Mouse (Mus musculus) gastrocnemius, postnatal 14 days (tissue): ENCODE results near the gene Rmnd5a. TPM values are rescaled to one million over a fixed set of nuclear protein-coding genes. Genes with fewer than 3 reads are reported as not detected.
A peak's percentile ranks its signal among the peaks of the same experiment; 100 is the strongest.

ENCODE experiments used
- DNase-seq: peaks from one replicate; pipeline ENCODE4 v3.0.0; 2021; ENCODE audit warnings: mixed read lengths
- intact Hi-C: fragments of 180-260 bp; cut with DNase I; formaldehyde crosslinking; loops from one replicate; pipeline ENCODE4 v1.15.1; 2025; ENCODE audit warnings: low total_unique reads
- total RNA-seq, 2 experiments: library from RNA; stranded (reverse); gene quantifications; 2 replicates each; pipeline ENCODE4 v1.2.3; 2021

The Rmnd5a gene
- total RNA-seq, 2 experiments from 2014 or later, result 58.8 to 64.5 TPM

- intact Hi-C loops, result no loop called here
- no peak for DNase-seq
These were observed 12.4 kb upstream of the Rmnd5a start for GRCm38 (mm10) chr6:71452792-71453191.

GRCm38 (mm10) chr6:71445560-71445959, 5.1 kb upstream of the Rmnd5a start:
- intact Hi-C loops, result loop anchor here (5.0 kb wide), 1 partner anchor 37 kb away; no protein-coding TSS in a partner anchor
- DNase-seq, result no peak

DNA sequence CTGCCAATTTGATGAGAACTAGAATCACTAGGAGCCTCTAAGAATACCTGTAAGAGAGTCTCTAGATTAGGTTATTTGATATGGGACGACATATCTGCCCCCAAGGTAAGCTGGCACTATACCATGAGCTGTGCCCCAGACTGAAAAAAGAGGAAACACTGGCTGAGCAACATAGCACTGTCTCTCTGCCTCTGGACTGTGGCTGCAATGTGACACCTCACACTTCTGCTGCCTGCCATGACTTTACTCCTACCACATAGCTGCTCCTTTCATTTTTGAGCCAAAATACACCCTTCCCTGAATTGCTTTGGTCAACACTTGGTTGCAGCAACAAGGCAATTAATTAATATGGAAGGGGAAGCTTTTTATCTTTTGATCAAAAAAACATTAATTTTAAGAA, 4.3 kb upstream of the Rmnd5a start:
- intact Hi-C loops, result loop anchor here (5.0 kb wide), 1 partner anchor 38 kb away; no protein-coding TSS in a partner anchor
- DNase-seq, result no peak

DNA sequence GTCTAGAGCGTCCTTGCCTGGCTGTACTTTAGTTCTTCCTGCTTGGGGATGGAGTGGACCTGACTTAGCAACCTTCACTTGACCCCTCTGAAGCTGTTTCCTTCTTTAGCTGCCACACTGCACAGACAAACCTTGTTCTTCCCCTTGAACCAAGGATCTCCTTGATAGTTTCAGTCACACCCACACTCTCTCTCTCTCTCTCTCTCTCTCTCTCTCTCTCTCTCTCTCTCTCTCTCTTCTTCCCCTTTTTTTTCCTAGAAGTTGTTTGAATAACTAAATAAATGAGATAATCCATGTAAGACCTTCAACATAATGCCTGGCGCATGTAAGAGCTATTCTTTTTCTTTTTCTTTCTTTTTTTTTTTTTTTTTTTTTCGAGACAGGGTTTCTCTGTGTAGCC, 1.7 kb upstream of the Rmnd5a start:
- no peak for DNase-seq
- intact Hi-C loops, result no loop called here

DNA sequence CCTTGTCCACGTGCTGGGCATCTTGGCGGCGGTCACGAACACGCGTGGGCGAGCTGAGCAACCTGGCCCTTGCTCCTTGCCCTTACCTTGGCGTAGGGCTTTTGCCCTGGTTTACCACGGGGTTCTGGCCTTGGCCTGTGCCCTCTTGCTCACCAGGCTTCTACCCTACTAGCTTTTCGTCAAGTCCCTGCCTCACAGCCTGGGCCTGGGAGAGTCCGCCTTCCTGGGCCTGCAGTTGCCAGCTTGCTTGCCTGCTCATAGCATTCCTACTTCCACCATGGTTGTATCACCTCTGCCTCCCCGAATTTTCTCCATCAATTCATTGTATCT, 779 bp upstream of the Rmnd5a start:
- intact Hi-C loops, result no loop called here
- DNase-seq, result no peak

- no peak for DNase-seq
- intact Hi-C loops, result no loop called here
These were observed 283 bp downstream of the Rmnd5a start for GRCm38 (mm10) chr6:71440217-71440491.

- intact Hi-C loops, result no loop called here
- peak; percentile 55 for DNase-seq
These were observed 776 bp downstream of the Rmnd5a start for GRCm38 (mm10) chr6:71439506-71440216.

GRCm38 (mm10) chr6:71438070-71438469, 2.4 kb downstream of the Rmnd5a start:
- intact Hi-C loops, result no loop called here
- DNase-seq, result no peak

DNA sequence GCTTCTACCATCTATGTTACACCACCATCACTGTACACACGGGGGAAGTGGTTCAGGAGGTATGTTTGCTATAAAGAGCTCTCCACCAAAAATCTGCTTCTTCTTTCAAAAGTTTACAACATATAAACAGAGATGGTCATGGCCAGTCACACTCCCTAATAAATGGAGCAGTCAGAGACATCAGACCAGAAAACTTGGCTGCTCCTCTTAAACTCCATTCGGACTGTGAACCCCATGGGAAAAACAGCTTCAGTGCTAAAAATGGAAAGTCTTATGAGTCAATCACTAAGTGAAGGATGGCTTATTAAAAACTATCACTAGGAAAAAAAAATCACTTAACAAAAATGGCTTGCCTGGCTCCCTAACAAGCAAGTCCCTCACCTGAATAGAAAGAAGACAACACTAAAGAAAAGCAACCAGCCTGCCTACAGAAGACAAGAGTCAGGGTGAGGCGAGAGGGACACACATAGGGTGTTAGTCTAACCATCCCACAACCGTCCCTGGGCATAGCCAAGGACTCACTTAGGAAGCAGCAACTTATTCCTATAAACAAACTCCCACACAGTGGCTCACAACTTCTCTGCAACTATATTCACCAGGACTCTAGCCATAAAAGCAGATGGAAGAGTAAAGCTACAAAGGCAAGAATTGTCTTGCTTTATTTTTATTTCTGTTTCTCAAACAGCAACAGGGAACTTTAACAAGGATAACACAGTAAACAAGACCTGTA, 12.3 kb downstream of the Rmnd5a start:
- intact Hi-C loops, result no loop called here
- DNase-seq, result no peak

DNA sequence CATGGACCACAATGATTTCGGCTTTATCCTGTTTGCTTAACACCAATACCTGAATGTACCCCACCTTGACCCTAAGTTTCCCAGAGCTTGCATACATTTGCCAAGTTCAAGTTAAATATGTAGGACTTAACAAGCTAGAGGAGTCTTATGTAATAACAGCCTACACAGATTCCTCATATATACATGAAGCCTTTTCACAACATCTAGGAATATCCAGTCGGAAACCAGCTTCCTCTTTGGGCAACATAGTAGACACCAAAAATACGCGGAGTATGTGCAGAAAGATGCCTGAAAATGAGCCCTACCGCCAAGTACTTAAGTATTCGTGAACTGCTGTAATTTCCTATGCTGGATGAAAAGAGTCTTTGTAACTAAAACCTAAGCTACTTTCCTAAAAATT, 14.8 kb downstream of the Rmnd5a start:
- intact Hi-C loops, result no loop called here

GRCm38 (mm10) chr6:71423116-71423515, 17.3 kb downstream of the Rmnd5a start:
- intact Hi-C loops, result no loop called here
- no peak for DNase-seq

More for the DNA sequence above, 14.8 kb downstream of the Rmnd5a start:
- DNase-seq, result no peak

GRCm38 (mm10) chr6:71422162-71422561, 18.3 kb downstream of the Rmnd5a start:
- DNase-seq, result no peak
- intact Hi-C loops, result no loop called here

DNA sequence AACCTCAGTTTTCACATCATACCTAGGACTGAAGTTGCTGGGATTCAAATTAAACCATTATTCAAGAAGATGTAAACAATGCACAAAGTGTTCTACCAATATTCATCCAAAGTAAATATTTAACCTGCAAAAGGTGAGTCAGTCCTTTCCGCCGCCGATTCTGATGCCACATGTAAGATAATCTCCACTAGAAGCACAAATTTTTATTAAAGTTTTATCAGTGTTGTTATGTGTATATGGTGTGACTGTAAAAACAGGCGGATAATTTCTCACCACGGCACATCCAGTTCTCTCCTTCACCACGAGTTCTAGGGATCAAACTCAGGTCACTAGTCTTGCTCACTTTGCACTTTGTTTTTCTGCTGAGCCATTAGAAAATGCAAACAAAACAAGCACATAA, 19.6 kb downstream of the Rmnd5a start:
- DNase-seq, result no peak
- intact Hi-C loops, result no loop called here

DNA sequence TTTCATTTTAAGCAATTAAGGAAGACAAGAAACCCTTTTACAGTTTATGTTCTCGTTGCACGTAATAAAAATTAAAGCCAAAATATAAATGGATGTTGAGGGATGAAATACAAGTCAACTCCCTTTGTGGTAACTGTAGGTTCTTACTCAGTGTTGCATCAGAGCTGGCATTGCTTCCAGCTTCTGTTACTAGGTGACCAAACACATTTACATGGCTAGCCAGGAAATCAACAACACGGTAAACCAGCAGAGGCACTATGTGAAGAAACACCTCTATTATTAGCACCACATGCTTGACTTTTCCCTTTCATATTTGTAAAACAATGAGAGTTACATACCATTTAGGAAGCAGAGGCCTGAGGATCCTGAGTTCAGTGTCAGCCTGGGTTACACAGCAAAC, 21.6 kb downstream of the Rmnd5a start:
- no peak for DNase-seq
- intact Hi-C loops, result no loop called here

DNA sequence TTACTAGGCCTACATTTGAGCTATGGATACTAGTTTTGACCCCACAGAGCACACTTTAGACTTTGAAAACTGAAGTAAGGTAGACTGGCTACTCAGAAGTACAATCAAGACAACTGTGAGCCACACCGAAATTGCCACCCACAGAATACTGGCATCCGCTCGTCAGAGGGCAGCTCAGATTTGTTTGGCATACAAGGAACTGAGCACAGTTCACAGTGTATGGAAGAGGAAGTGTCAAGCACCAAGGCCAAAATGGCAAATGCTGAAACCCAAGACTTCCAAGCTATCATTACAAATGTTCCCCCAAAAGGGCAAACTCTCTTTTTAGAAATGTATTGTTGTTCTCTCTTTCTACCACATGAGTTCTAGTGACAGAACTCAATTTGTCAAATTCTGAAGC, 25.0 kb downstream of the Rmnd5a start:
- DNase-seq, result no peak
- intact Hi-C loops, result no loop called here

GRCm38 (mm10) chr6:71414624-71415023, 25.8 kb downstream of the Rmnd5a start:
- peak; percentile 12 for DNase-seq

GRCm38 (mm10) chr6:71398829-71399609, 41.4 kb downstream of the Rmnd5a start:
- intact Hi-C loops, result loop anchor here (5.0 kb wide), 1 partner anchor 232 kb away; no protein-coding TSS in a partner anchor
- no peak for DNase-seq

More at GRCm38 (mm10) chr6:71414624-71415023, 25.8 kb downstream of the Rmnd5a start:
- intact Hi-C loops, result no loop called here

GRCm38 (mm10) chr6:71396761-71397160, 43.7 kb downstream of the Rmnd5a start:
- no peak for DNase-seq
- intact Hi-C loops, result loop anchor here (5.0 kb wide), 1 partner anchor 229 kb away; no protein-coding TSS in a partner anchor

- intact Hi-C loops, result loop anchor here (5.0 kb wide), 1 partner anchor 229 kb away; no protein-coding TSS in a partner anchor
- DNase-seq, result no peak
These were observed 44.4 kb downstream of the Rmnd5a start for GRCm38 (mm10) chr6:71396016-71396415.

- intact Hi-C loops, result no loop called here
- DNase-seq, result no peak
These were observed 49.9 kb downstream of the Rmnd5a start for GRCm38 (mm10) chr6:71390496-71390895.
